Mouse (Mus musculus) spleen, adult 2 months (tissue): ENCODE data around the gene Lima1.

Source experiments
- CTCF ChIP-seq: fragments of 200-500 bp; IDR thresholded peaks from 2 replicates; pipeline ENCODE4 v1.5.1; 2011; ENCODE audit warnings: mild to moderate bottlenecking, inconsistent platforms; ENCODE audit not compliant: insufficient read depth, insufficient read length, insufficient replicate concordance; ENCODE audit errors: extremely low read depth
- POLR2A ChIP-seq: fragments of 200-500 bp; IDR thresholded peaks from 2 replicates; pipeline ENCODE4 v1.6.1; 2011; ENCODE audit warnings: low read depth, low read length, inconsistent platforms

DNA sequence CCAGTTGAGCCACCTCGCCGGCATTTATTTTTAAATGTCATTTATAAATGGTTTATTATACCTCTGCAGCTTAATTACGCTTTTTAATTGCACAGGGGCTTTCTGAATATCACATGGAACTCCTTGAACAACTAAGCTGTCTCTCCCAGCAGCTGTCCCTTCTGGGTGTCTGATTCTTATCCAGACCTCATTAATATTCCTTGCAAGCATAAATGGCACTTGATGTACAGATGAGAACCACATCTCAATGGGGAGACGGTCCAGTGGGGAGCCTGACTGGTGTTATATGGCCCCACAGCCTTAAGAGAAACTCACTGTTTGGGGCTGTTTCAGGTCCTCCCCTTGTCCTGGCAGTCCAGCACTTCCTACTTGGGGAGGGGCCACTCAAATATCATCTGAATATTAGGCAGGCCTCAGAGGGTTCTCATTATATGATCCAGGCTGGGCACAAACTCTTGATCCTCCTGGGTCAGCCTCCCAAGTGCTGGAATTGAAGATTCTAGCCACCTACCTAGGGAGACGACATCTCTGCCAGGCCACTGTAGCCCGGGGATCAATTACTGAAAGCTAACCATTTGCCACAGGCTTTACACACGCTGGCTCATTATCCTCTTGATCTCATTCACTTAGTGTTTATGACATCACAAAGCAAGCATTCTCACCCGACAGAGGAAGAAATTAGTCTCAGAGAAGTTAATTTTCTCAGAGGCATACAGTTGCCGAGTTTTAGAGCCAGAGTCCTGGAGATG lies 15.4 kb downstream of the Lima1 start:
- TF ChIP-seq CTCF (no peak), POLR2A (no peak)
